Mouse (Mus musculus): ENCODE measurements at regions not wholly inside any gene's neighbourhood (a gene's known extent, or its start where the extent isn't known, plus 50 kb on each side); places are given as distances from the start of the nearest gene placed in this dataset.

DNA sequence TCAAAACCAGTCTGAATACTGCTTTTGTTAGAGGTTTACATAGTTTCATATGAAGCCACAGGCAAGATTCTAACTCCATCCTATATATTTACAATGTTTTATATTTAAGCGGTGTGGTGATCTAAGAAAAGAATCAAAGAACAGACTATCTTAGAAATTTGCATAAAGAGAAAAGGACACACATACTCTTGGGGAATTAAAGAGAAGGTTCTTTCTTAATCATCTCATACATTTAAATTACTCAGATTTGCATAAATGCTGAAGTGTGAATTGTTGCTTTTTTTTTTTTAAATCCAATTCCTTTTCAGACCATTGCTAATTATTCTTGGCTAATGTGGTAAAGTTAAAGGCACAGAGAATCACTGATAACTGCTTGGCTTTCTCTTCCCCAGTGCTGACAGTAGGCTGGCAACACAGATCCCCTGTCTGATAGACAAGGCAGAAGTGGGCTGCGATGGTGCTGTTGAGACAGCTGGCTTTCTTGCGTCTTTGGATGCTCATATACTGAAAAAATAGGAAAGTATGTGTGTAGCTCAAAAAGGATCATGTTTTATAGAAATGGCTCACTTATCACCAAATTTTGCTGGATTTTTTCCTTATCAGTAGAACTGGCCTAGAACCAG, 216.1 kb downstream of the Otol1 start:
- Histone ChIP-seq H3K9ac (no peak overlapping the region), H3K4me1 (replicated peaks) (0 out of 2 replicates have a peak, but pooled peaks cover 3% of the 10 kb centered on the region), H3K36me3 (no peaks in the 10 kb centered on the region), H3K4me3 (no peak overlapping the region), H3K4me2 (no peak overlapping the region), H3K27me3 (no peaks in the 10 kb centered on the region), H3K27ac (replicated peaks) (peak overlapping the region; percentile 28; the same call in 1 of the 2 replicates), H3K9me3 (no peaks in the 10 kb centered on the region)
- 0 out of 2 replicates have a peak, but pooled peaks have one; percentile 59 for ATAC-seq (ENCODE audit: low read depth)
- 56% methylated on average over 3 of the region's 3 CpGs for WGBS

DNA sequence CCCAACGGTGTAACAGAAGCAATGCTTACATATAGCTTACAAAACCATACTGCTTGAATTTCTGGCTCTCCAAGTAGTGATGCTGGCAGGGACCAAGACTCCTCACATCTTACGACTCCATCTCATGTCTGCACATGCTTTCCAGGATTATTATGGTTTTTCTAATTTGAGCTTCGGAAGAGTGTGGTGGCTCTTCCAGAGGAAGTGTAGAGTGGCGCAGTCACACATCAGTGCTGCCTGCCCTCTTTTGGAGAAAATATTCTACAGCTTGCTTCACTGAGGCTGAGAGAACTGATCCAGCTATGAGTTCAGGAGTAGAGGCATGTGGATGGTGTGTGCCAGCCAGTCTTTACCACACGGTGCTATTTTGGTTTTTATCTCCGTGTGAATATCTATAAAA, 217.4 kb downstream of the Otol1 start:
- no peak overlapping the region for H3K4me3 ChIP-seq
- 93% methylated on average over 6 of the region's 6 CpGs for WGBS
- H3K9ac ChIP-seq: no peak overlapping the region
- no peak overlapping the region for H3K4me2 ChIP-seq
- no peak overlapping the region for H3K27ac ChIP-seq (replicated peaks)
- 0 out of 2 replicates have a peak, but pooled peaks cover 3% of the 10 kb centered on the region for H3K4me1 ChIP-seq (replicated peaks)
- no peak for ATAC-seq (ENCODE audit: low read depth)
- H3K9me3 ChIP-seq: no peaks in the 10 kb centered on the region
- H3K36me3 ChIP-seq: no peaks in the 10 kb centered on the region
- H3K27me3 ChIP-seq: no peaks in the 10 kb centered on the region

DNA sequence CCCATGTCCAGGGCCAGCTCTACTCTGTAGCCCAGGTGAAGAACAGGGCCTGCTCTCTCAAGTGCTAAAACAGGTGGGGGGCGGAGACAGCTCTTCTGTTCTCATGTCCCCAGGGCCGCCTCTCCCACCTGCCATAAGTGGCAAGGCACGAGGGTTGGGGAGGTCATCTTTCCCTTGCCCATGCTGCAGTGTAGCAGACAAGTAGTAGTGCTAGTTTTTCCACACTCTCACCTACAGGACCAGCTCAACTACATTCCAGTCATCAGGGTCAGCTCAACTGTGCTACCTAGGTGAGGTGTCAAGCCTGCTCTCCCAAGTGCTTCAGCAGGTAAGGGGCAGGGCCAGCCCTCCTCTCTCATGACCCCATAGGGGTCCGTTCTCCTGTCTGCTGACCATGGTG, 219.8 kb downstream of the Otol1 start:
- no peak for ATAC-seq (ENCODE audit: low read depth)
- H3K27ac ChIP-seq (replicated peaks): no peak overlapping the region
- H3K9ac ChIP-seq: no peak overlapping the region
- H3K9me3 ChIP-seq: no peaks in the 10 kb centered on the region
- H3K4me1 ChIP-seq (replicated peaks): 0 out of 2 replicates have a peak, but pooled peaks cover 3% of the 10 kb centered on the region
- WGBS: 84% methylated on average over 4 of the region's 4 CpGs
- no peaks in the 10 kb centered on the region for H3K27me3 ChIP-seq
- H3K4me2 ChIP-seq: no peak overlapping the region
- no peak overlapping the region for H3K4me3 ChIP-seq
- no peaks in the 10 kb centered on the region for H3K36me3 ChIP-seq

DNA sequence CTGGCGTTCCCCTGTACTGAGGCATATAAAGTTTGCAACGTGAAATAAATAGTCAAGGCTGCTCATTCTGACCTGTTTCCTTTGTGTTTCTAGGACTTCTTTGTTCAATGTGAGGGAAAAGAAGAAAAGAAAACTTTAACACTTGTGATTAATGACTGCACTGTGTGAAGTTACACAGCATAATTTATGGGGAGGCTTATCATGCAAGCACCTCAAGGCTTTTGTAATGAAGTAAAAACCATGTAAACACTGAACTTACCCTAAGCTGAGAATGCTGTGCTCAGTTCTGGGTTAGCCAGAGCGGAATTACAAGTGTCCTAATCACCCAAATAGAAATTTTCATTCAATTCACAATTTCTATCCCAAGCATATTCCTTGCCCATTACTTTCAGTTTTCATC, 241.2 kb downstream of the Otol1 start:
- no peak overlapping the region for H3K27ac ChIP-seq (replicated peaks)
- H3K9ac ChIP-seq: no peak overlapping the region
- no peaks in the 10 kb centered on the region for H3K36me3 ChIP-seq
- no peaks in the 10 kb centered on the region for H3K4me1 ChIP-seq (replicated peaks)
- WGBS: 20% methylated on average over 3 of the region's 3 CpGs
- no peaks in the 10 kb centered on the region for H3K27me3 ChIP-seq
- no peak overlapping the region for H3K4me2 ChIP-seq
- H3K4me3 ChIP-seq: no peak overlapping the region
- H3K9me3 ChIP-seq: no peaks in the 10 kb centered on the region
- ATAC-seq (ENCODE audit: low read depth): no peak

DNA sequence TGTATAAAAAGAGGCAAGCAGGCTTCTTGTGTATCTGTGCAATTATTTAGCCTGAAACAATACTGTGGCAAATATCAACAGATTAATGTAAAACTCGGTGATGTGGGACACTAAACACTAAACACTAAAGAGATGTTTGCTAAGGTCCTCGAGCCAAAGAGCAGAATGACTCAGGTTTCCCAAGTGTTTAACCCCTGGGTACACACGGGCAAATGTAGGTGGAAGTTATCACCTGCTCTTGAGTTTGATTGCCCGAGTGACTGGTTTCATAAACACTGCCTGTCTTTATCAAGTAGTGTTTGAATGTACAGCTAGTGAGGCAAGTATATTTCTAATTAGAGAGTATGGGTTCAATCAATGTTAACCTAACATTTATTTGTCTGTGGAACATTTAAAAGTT, 242.5 kb downstream of the Otol1 start:
- ATAC-seq (ENCODE audit: low read depth): no peak
- H3K4me3 ChIP-seq: no peak overlapping the region
- no peak overlapping the region for H3K4me2 ChIP-seq
- 81% methylated on average over 4 of the region's 4 CpGs for WGBS
- no peaks in the 10 kb centered on the region for H3K27me3 ChIP-seq
- no peak overlapping the region for H3K27ac ChIP-seq (replicated peaks)
- no peaks in the 10 kb centered on the region for H3K4me1 ChIP-seq (replicated peaks)
- H3K9me3 ChIP-seq: no peaks in the 10 kb centered on the region
- no peaks in the 10 kb centered on the region for H3K36me3 ChIP-seq
- no peak overlapping the region for H3K9ac ChIP-seq

DNA sequence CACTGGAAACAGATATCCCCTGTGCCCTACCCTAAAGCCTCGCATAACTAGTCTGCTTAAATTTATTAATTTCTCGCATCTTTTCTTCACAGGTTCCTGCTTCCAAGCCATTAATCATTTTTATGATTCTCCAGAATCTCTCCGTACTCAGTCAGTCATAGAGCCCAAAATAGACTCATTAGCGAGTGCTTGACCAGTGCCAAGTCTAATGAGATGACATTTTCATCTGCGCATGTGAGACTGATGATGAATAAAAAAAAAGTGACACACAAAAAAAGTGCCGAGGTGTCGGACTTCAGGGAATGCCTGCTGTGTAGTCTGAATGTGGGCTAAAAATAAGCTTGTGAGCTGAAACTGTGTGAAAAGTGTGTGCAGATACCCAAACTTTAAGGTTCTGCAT, 243.3 kb downstream of the Otol1 start:
- Histone ChIP-seq H3K27ac (replicated peaks) (no peak overlapping the region), H3K4me3 (no peak overlapping the region), H3K27me3 (no peaks in the 10 kb centered on the region), H3K9me3 (no peaks in the 10 kb centered on the region), H3K4me2 (no peak overlapping the region), H3K9ac (no peak overlapping the region), H3K4me1 (replicated peaks) (no peaks in the 10 kb centered on the region), H3K36me3 (no peaks in the 10 kb centered on the region)
- no peak for ATAC-seq (ENCODE audit: low read depth)
- WGBS: 64% methylated on average over 7 of the region's 7 CpGs

DNA sequence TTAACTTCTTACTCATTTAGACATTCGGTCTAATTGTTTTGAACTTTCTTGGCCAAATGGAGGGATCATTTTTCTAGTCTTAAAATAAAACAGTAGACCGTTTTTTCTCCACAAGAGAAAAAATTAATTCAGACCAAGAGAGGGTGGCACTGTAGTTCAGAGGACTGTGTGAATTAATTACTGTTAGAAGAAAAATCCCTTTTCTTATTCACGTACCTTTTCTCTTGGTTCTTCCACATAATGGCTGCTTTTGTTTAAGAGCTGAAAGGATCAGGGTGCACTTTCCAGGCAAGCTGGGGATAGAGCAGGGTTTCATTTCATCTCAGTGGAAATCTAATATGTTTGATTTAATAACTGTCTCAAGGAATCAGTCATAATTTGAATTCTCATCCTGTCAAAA, 255.9 kb downstream of the Otol1 start:
- 42% methylated on average over 3 of the region's 3 CpGs for WGBS
- Histone ChIP-seq H3K27ac (replicated peaks) (no peak overlapping the region), H3K4me3 (no peak overlapping the region), H3K4me2 (no peak overlapping the region), H3K9me3 (no peaks in the 10 kb centered on the region), H3K36me3 (no peaks in the 10 kb centered on the region), H3K9ac (no peak overlapping the region), H3K4me1 (replicated peaks) (no peaks in the 10 kb centered on the region), H3K27me3 (no peaks in the 10 kb centered on the region)
- ATAC-seq (ENCODE audit: low read depth): no peak

DNA sequence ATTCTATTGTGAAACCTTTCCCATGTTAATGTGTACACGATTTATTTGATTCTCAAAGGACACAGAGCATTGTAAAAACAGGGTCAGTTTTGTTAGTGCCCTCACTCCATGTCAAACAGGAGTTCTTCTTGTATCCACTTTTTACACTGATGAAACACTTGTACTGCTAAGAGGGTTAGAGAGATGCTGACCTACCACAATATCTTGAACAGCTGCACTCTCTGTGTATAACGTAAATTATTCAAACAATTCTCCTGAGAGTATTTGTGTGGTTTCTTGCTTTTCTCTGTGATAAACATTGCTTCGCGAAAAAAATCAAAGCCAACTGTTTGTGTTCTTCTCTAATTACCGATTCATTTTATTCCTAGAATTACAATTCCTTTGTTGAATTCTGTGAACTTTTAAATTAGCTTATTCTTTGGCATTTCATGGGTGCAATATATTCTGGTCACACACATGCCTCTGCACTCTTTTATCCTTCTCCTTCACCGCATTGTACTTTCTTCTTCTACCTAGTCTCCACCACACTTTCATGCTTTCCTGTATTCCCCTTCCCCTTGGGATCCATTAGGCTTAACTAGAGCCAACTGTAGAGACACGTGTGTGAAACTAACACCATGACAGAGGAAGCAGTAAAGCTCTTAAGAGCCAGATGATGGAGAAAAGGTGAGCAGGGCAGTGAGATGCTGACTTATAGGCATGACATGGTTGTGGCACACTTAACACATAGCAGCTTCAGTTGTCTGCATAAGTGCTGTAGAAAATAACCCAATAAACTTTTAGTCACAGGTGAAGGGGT, 281.4 kb downstream of the Otol1 start:
- no peak overlapping the region for H3K4me3 ChIP-seq
- no peak overlapping the region for H3K27ac ChIP-seq (replicated peaks)
- peaks cover 8% of the 10 kb centered on the region; the same call in 1 of the 2 replicates for H3K4me1 ChIP-seq (replicated peaks)
- no peaks in the 10 kb centered on the region for H3K36me3 ChIP-seq
- H3K9me3 ChIP-seq: no peaks in the 10 kb centered on the region; the same call in 1 of the 2 replicates
- ATAC-seq (ENCODE audit: low read depth): no peak
- H3K4me2 ChIP-seq: no peak overlapping the region
- H3K9ac ChIP-seq: no peak overlapping the region
- no peaks in the 10 kb centered on the region for H3K27me3 ChIP-seq
- WGBS: 45% methylated on average over 7 of the region's 7 CpGs

DNA sequence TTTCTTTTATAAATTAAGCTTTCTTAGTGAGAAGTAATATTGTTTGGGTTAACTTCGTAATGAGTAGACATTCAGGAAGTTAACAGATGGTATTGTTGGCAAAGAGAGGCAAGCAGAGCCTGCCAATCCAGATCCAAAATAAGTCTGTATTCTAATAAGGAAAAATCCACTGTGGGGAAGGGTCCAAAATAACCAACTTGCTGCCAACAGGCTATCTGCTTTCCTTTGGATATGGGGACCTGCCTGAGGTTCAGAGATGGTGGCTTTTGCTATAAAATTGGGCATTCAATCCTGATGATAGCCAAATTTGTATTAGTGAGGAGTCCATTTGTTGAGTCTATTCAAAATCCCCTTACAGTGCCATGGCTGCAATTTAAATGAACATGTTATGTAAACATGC, 300.1 kb downstream of the Otol1 start:
- Histone ChIP-seq H3K9me3 (no peaks in the 10 kb centered on the region), H3K27ac (replicated peaks) (no peak overlapping the region), H3K4me2 (no peak overlapping the region), H3K4me3 (no peak overlapping the region), H3K36me3 (no peaks in the 10 kb centered on the region), H3K27me3 (no peaks in the 10 kb centered on the region), H3K4me1 (replicated peaks) (no peaks in the 10 kb centered on the region), H3K9ac (no peak overlapping the region)
- WGBS: 92% methylated on average over 1 of the region's 1 CpGs
- ATAC-seq (ENCODE audit: low read depth): no peak

DNA sequence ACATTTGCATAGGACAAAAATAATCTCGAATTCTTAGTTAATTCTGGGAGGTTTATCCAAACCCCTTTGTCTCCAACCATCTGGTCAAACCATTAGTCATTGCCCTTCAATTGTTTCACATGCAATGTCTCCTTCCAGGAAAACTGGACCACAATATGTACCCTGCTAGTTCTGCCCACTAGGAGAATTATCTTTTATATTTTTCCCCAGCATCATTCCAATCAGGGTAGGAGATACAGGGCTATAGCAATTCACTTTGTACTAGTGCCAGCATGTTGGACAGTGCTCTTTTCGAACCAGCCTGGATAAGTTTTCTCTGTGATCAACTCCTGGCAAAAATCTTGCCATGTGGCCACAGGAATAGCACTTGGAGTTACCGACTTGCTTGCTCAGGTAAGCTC, 300.6 kb downstream of the Otol1 start:
- ATAC-seq (ENCODE audit: low read depth): no peak
- no peaks in the 10 kb centered on the region for H3K36me3 ChIP-seq
- H3K4me3 ChIP-seq: no peak overlapping the region
- no peak overlapping the region for H3K27ac ChIP-seq (replicated peaks)
- 83% methylated on average over 3 of the region's 3 CpGs for WGBS
- H3K9ac ChIP-seq: no peak overlapping the region
- no peaks in the 10 kb centered on the region for H3K9me3 ChIP-seq
- no peaks in the 10 kb centered on the region for H3K4me1 ChIP-seq (replicated peaks)
- no peak overlapping the region for H3K4me2 ChIP-seq
- H3K27me3 ChIP-seq: no peaks in the 10 kb centered on the region

DNA sequence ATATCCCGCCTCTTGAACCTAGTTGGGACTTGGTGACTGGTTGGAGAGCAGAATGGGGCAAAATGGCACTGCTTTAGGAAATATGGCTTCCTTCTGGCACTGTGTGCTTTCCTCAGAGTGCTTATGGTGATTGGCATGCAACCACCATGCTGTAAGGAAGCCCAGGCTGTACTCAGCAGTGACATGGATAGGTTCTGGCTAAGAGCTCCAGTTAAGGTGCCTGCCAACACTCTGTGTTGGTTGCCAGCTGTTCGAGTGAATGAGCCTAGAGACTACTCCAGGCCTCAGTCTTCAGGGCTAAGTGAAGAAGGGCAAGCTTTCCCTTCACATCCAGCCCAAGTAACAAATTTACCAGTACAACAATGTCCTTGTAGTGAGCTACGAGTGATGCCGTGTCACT, 301.9 kb downstream of the Otol1 start:
- no peaks in the 10 kb centered on the region for H3K27me3 ChIP-seq
- no peaks in the 10 kb centered on the region for H3K36me3 ChIP-seq
- H3K27ac ChIP-seq (replicated peaks): no peak overlapping the region
- no peak overlapping the region for H3K9ac ChIP-seq
- no peaks in the 10 kb centered on the region for H3K4me1 ChIP-seq (replicated peaks)
- 79% methylated on average over 4 of the region's 4 CpGs for WGBS
- H3K4me2 ChIP-seq: no peak overlapping the region
- H3K9me3 ChIP-seq: no peaks in the 10 kb centered on the region
- H3K4me3 ChIP-seq: no peak overlapping the region
- no peak for ATAC-seq (ENCODE audit: low read depth)

DNA sequence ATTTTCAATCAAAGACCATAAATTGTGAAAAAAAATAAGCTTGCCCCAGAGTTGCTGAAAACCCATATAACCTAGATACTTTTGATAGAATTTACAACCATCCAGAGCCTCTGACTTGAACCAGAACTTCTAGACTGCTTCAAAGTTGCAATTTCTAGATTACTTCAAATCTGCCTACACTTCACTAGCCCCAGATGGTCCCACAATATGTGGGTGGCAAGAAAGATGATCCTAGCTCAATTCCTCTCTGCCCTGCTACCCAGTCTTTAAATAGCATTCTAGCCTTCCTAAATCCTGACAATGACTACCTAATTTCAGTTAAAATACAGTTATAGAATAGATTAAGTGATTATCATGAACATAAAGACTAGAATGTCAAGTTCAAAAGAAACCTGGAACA, 303.6 kb downstream of the Otol1 start:
- H3K9me3 ChIP-seq: no peaks in the 10 kb centered on the region
- H3K4me1 ChIP-seq (replicated peaks): no peaks in the 10 kb centered on the region
- no peak overlapping the region for H3K4me2 ChIP-seq
- ATAC-seq (ENCODE audit: low read depth): no peak
- no peak overlapping the region for H3K9ac ChIP-seq
- H3K4me3 ChIP-seq: no peak overlapping the region
- H3K27me3 ChIP-seq: no peaks in the 10 kb centered on the region
- H3K36me3 ChIP-seq: no peaks in the 10 kb centered on the region
- no peak overlapping the region for H3K27ac ChIP-seq (replicated peaks)

DNA sequence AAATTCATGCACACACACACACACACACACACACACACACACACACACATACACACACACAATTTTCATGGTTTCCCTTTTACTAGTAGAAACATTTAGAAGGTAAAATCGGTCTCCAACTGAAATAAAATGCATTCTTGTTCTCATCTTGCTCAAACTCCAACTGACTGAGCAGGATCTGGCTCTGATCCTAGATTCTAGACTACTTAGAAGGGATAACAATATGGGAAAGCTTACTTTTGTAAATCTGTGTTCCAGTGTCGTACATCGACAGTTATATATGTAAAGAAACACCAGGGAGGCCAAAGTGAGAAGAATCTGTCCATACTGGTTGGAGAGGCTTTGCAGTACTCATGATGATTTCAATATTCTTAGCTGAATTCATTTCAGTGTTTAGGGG, 304.6 kb downstream of the Otol1 start:
- H3K4me2 ChIP-seq: no peak overlapping the region
- H3K4me3 ChIP-seq: no peak overlapping the region
- no peaks in the 10 kb centered on the region for H3K4me1 ChIP-seq (replicated peaks)
- H3K27ac ChIP-seq (replicated peaks): no peak overlapping the region
- WGBS: 87% methylated on average over 3 of the region's 3 CpGs
- H3K27me3 ChIP-seq: no peaks in the 10 kb centered on the region
- H3K36me3 ChIP-seq: no peaks in the 10 kb centered on the region
- H3K9ac ChIP-seq: no peak overlapping the region
- H3K9me3 ChIP-seq: no peaks in the 10 kb centered on the region
- ATAC-seq (ENCODE audit: low read depth): no peak
